Mouse (Mus musculus): ENCODE measurements around the gene Celsr2. TPM values are rescaled to one million over a fixed set of nuclear protein-coding genes. Genes with fewer than 3 reads are reported as not detected.

Celsr2 gene
- polyA plus RNA-seq, 1 experiment from 2014 or later, result 2.6 TPM

- Histone ChIP-seq H3K27ac (ENCODE audit: low read length) (no peak overlapping the region), H3K36me3 (ENCODE audit: control insufficient read depth, insufficient read depth, low read length) (no peaks in the 10 kb centered on the region), H3K4me2 (ENCODE audit: low read depth, low read length) (no peak overlapping the region), H3K4me3 (ENCODE audit: low read length) (no peak overlapping the region), H3K9me3 (ENCODE audit: control insufficient read depth, low read length) (no peaks in the 10 kb centered on the region), H3K9ac (ENCODE audit: low read depth, low read length) (no peak overlapping the region), H3K4me1 (ENCODE audit: control insufficient read depth, insufficient read depth, low read length) (no peaks in the 10 kb centered on the region), H3K27me3 (replicated peaks; ENCODE audit: control insufficient read depth, insufficient read depth, low read length) (no peaks in the 10 kb centered on the region)
- ATAC-seq, result no peak
- 85% methylated on average over 7 of the region's 7 CpGs for WGBS
Observed at GRCm38 (mm10) chr3:108342185-108342584, 73.2 kb downstream of the Celsr2 start.

- H3K27ac ChIP-seq (ENCODE audit: low read length), result no peak overlapping the region
- WGBS, result 71% methylated on average over 2 of the region's 2 CpGs
- no peaks in the 10 kb centered on the region for H3K9me3 ChIP-seq (ENCODE audit: control insufficient read depth, low read length)
- no peak overlapping the region for H3K9ac ChIP-seq (ENCODE audit: low read depth, low read length)
- H3K36me3 ChIP-seq (ENCODE audit: control insufficient read depth, insufficient read depth, low read length), result no peaks in the 10 kb centered on the region
- H3K27me3 ChIP-seq (replicated peaks; ENCODE audit: control insufficient read depth, insufficient read depth, low read length), result no peaks in the 10 kb centered on the region
- no peak overlapping the region for H3K4me2 ChIP-seq (ENCODE audit: low read depth, low read length)
- H3K4me1 ChIP-seq (ENCODE audit: control insufficient read depth, insufficient read depth, low read length), result no peaks in the 10 kb centered on the region
- no peak overlapping the region for H3K4me3 ChIP-seq (ENCODE audit: low read length)
- no peak for ATAC-seq
Observed at GRCm38 (mm10) chr3:108341040-108341439, 74.3 kb downstream of the Celsr2 start.

Other genes with a start within 250 kb of the Celsr2 start
- gene Amigo1, start 229.2 kb downstream of the Celsr2 start, polyA plus RNA-seq (2015; fragmentation: Nextera tagmentation; extraction: Ambion mirVana), result 2.2 and 2.5 TPM in 2 replicates
- gene Cyb561d1, start 214.3 kb downstream of the Celsr2 start, polyA plus RNA-seq (2015; fragmentation: Nextera tagmentation; extraction: Ambion mirVana), result 4.2 and 4.7 TPM in 2 replicates
- 9.7 and 10.5 TPM in 2 replicates for gene Atxn7l2, start 204.6 kb downstream of the Celsr2 start, polyA plus RNA-seq (2015; fragmentation: Nextera tagmentation; extraction: Ambion mirVana)
- gene Sypl2, start 188.9 kb downstream of the Celsr2 start, polyA plus RNA-seq (2015; fragmentation: Nextera tagmentation; extraction: Ambion mirVana), result 0.24 and 0.28 TPM in 2 replicates
- 249 and 278 TPM in 2 replicates for gene Psma5, start 158.6 kb downstream of the Celsr2 start, polyA plus RNA-seq (2015; fragmentation: Nextera tagmentation; extraction: Ambion mirVana)
- 3.7 and 4.3 TPM in 2 replicates for gene Sort1, start 131.5 kb downstream of the Celsr2 start, polyA plus RNA-seq (2015; fragmentation: Nextera tagmentation; extraction: Ambion mirVana)
- not detected in 2 replicates for gene Mybphl, start 50.6 kb downstream of the Celsr2 start, polyA plus RNA-seq (2015; fragmentation: Nextera tagmentation; extraction: Ambion mirVana)
- 22.1 and 26.1 TPM in 2 replicates for gene Psrc1, start 31.7 kb downstream of the Celsr2 start, polyA plus RNA-seq (2015; fragmentation: Nextera tagmentation; extraction: Ambion mirVana)
- gene Sars, start 29.7 kb upstream of the Celsr2 start, polyA plus RNA-seq (2015; fragmentation: Nextera tagmentation; extraction: Ambion mirVana), result 166 and 168 TPM in 2 replicates
- gene 1700013F07Rik, start 118.6 kb upstream of the Celsr2 start, polyA plus RNA-seq (2015; fragmentation: Nextera tagmentation; extraction: Ambion mirVana), result not detected in 2 replicates
- 15.5 and 18.0 TPM in 2 replicates for gene 5330417C22Rik, start 121.0 kb upstream of the Celsr2 start, polyA plus RNA-seq (2015; fragmentation: Nextera tagmentation; extraction: Ambion mirVana)
- gene Tmem167b, start 146.9 kb upstream of the Celsr2 start, polyA plus RNA-seq (2015; fragmentation: Nextera tagmentation; extraction: Ambion mirVana), result 34.4 and 34.9 TPM in 2 replicates
- gene Taf13, start 156.1 kb upstream of the Celsr2 start, polyA plus RNA-seq (2015; fragmentation: Nextera tagmentation; extraction: Ambion mirVana), result 34.2 and 36.2 TPM in 2 replicates
- 6.4 and 7.1 TPM in 2 replicates for gene Wdr47, start 175.7 kb upstream of the Celsr2 start, polyA plus RNA-seq (2015; fragmentation: Nextera tagmentation; extraction: Ambion mirVana)
- gene Clcc1, start 238.4 kb upstream of the Celsr2 start, polyA plus RNA-seq (2015; fragmentation: Nextera tagmentation; extraction: Ambion mirVana), result 62.6 and 63.1 TPM in 2 replicates

All from intestine, embryonic 16.5 days (tissue).